Mouse (Mus musculus) heart, embryonic 11.5 days (tissue): ENCODE measurements at regions not wholly inside any gene's neighbourhood (a gene's known extent, or its start where the extent isn't known, plus 50 kb on each side); places are given as distances from the start of the nearest gene placed in this dataset.

Experiments used
- ATAC-seq: fragments of 200-750 bp; cut with Nextera tagmentation; replicated peaks from 2 replicates; pipeline ENCODE4 v1.8.0; 2017; ENCODE audit warnings: moderate library complexity; ENCODE audit not compliant: insufficient number of reproducible peaks, low FRiP score, low TSS enrichment
- H3K27ac ChIP-seq: fragments of 300-500 bp; sonication (generic); 2 replicates; pipeline ENCODE4 v1.5.1; 2014; ENCODE audit warnings: mild to moderate bottlenecking, low read depth, low read length
- H3K27me3 ChIP-seq: fragments of 300-500 bp; sonication (generic); 2 replicates; pipeline ENCODE4 v1.6.1; 2014; ENCODE audit warnings: mild to moderate bottlenecking, low read length, mixed read lengths; ENCODE audit not compliant: control insufficient read depth, insufficient read depth
- H3K36me3 ChIP-seq: fragments of 300-500 bp; sonication (generic); 2 replicates; pipeline ENCODE4 v1.6.1; 2014; ENCODE audit warnings: mild to moderate bottlenecking, low read length, moderate library complexity, mixed read lengths; ENCODE audit not compliant: control insufficient read depth, insufficient read depth
- H3K4me1 ChIP-seq: fragments of 300-500 bp; sonication (generic); 2 replicates; pipeline ENCODE4 v1.6.1; 2014; ENCODE audit warnings: low read length; ENCODE audit not compliant: control insufficient read depth, insufficient read depth
- H3K4me2 ChIP-seq: fragments of 300-500 bp; sonication (generic); 2 replicates; pipeline ENCODE4 v1.6.1; 2014; ENCODE audit warnings: mild to moderate bottlenecking, moderate library complexity
- H3K4me3 ChIP-seq: fragments of 300-500 bp; sonication (generic); 2 replicates; pipeline ENCODE4 v1.5.1; 2014; ENCODE audit warnings: low read depth, low read length
- H3K9ac ChIP-seq: fragments of 300-500 bp; sonication (generic); 2 replicates; pipeline ENCODE4 v1.6.1; 2014; ENCODE audit warnings: mild to moderate bottlenecking, low read depth, low read length, moderate library complexity
- H3K9me3 ChIP-seq: fragments of 300-500 bp; sonication (generic); replicated peaks from 2 replicates; pipeline ENCODE4 v1.6.1; 2016; ENCODE audit warnings: low read length; ENCODE audit not compliant: control insufficient read depth
- WGBS: fragments of 180-500 bp; shearing (Covaris S2); extraction: QIAGEN DNeasy Blood & Tissue Kit; methylation state at CpG from one replicate; pipeline ENCODE4 v1.1.7; 2014; ENCODE audit not compliant: insufficient replicate concordance; 5-methylcytosine and 5-hydroxymethylcytosine counted together

DNA sequence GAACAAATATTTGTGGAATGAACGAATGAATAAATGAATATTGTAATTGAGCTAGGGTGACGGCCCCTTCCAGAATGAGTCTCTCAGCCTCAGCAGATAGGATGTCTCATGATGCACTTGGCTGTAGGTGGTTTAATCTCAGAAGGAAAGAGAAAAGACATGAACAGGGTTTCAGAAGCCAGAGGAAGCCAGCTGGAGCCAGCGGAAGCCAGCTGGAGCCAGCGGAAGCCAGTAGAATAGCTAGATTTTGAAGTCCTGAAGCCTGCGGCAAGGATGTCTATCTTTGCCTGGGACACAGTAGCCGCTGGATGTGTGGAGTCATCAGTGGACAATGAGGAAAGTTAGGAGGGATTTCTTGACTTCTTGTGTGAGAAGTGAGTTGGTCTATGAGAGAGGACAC, 188.3 kb upstream of the Ppp2r3a start:
- Histone ChIP-seq H3K36me3 (no peaks in the 10 kb centered on the region), H3K4me3 (no peak overlapping the region), H3K27ac (no peak overlapping the region), H3K4me1 (no peaks in the 10 kb centered on the region), H3K9ac (no peak overlapping the region), H3K9me3 (no peaks in the 10 kb centered on the region), H3K27me3 (no peaks in the 10 kb centered on the region), H3K4me2 (no peak overlapping the region)
- 85% methylated on average over 6 of the region's 6 CpGs for WGBS
- ATAC-seq, result no peak

- Histone ChIP-seq H3K36me3 (no peaks in the 10 kb centered on the region), H3K9me3 (no peaks in the 10 kb centered on the region), H3K4me2 (no peak overlapping the region), H3K4me1 (no peaks in the 10 kb centered on the region), H3K27ac (no peak overlapping the region), H3K4me3 (no peak overlapping the region), H3K27me3 (no peaks in the 10 kb centered on the region), H3K9ac (no peak overlapping the region)
- WGBS, result 55% methylated on average over 12 of the region's 12 CpGs
- no peak for ATAC-seq
Observed at GRCm38 (mm10) chr9:101438564-101439180, 187.1 kb upstream of the Ppp2r3a start.

- Histone ChIP-seq H3K27me3 (no peaks in the 10 kb centered on the region), H3K4me1 (no peaks in the 10 kb centered on the region), H3K27ac (no peak overlapping the region), H3K4me3 (no peak overlapping the region), H3K4me2 (no peak overlapping the region), H3K36me3 (no peaks in the 10 kb centered on the region), H3K9ac (no peak overlapping the region), H3K9me3 (no peaks in the 10 kb centered on the region)
- no peak for ATAC-seq
- WGBS, result 74% methylated on average over 12 of the region's 12 CpGs
Observed at GRCm38 (mm10) chr9:101424974-101425670, 173.5 kb upstream of the Ppp2r3a start.

GRCm38 (mm10) chr9:101423041-101423440, 171.4 kb upstream of the Ppp2r3a start:
- Histone ChIP-seq H3K9ac (no peak overlapping the region), H3K4me2 (no peak overlapping the region), H3K27me3 (no peaks in the 10 kb centered on the region), H3K9me3 (no peaks in the 10 kb centered on the region), H3K4me3 (no peak overlapping the region), H3K4me1 (no peaks in the 10 kb centered on the region), H3K27ac (no peak overlapping the region), H3K36me3 (no peaks in the 10 kb centered on the region)
- WGBS, result 85% methylated on average over 5 of the region's 5 CpGs
- ATAC-seq, result no peak

GRCm38 (mm10) chr9:101422006-101422405, 170.4 kb upstream of the Ppp2r3a start:
- no peak for ATAC-seq
- Histone ChIP-seq H3K4me2 (no peak overlapping the region), H3K4me3 (no peak overlapping the region), H3K4me1 (no peaks in the 10 kb centered on the region), H3K36me3 (no peaks in the 10 kb centered on the region), H3K9me3 (no peaks in the 10 kb centered on the region), H3K27ac (no peak overlapping the region), H3K9ac (no peak overlapping the region), H3K27me3 (no peaks in the 10 kb centered on the region)
- 58% methylated on average over 11 of the region's 11 CpGs for WGBS

DNA sequence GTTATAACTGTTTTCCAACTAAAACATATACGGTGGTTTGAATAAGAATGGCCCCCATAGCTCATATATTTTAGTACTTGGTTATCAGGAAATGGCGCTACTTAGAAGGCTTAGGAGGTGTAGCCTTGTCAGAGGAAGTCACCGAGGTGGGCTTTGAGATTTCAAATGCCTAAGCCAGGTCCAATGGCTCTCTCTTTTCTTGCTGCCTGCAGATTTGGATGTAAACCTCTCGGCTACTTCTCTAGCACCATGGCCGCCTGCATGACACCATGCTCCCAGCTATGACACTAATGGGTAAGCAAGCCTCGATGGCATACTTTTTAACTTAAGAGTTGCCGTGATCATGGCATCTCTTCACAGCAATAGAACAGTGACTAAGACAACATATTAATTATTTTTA, 169.5 kb upstream of the Ppp2r3a start:
- Histone ChIP-seq H3K4me1 (no peaks in the 10 kb centered on the region), H3K27me3 (no peaks in the 10 kb centered on the region), H3K9ac (no peak overlapping the region), H3K9me3 (no peaks in the 10 kb centered on the region), H3K4me3 (no peak overlapping the region), H3K36me3 (no peaks in the 10 kb centered on the region), H3K4me2 (no peak overlapping the region), H3K27ac (no peak overlapping the region)
- 85% methylated on average over 7 of the region's 7 CpGs for WGBS
- no peak for ATAC-seq

DNA sequence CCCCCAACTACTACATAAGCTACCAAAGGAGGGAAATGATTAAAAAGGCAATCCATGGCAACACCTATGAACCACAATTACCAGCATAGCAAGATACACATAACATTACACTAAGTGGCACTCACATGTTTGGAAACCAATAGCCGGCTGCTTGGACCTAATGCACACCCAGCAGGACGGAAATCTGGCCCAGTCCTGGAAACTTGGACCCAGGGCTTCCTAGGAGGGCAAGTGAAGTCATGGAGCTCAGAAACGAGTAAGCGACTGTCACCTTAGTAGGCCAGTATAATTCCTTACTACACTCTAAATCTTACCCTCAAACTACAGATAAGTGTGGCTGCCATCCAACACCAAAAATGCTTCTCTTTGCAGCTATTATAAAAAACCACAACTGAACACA, 168.6 kb upstream of the Ppp2r3a start:
- no peaks in the 10 kb centered on the region for H3K27me3 ChIP-seq
- H3K9ac ChIP-seq, result no peak overlapping the region
- no peak overlapping the region for H3K4me3 ChIP-seq
- H3K4me1 ChIP-seq, result no peaks in the 10 kb centered on the region
- H3K9me3 ChIP-seq, result no peaks in the 10 kb centered on the region
- 86% methylated on average over 4 of the region's 4 CpGs for WGBS
- no peak overlapping the region for H3K4me2 ChIP-seq
- no peaks in the 10 kb centered on the region for H3K36me3 ChIP-seq
- H3K27ac ChIP-seq, result no peak overlapping the region
- no peak for ATAC-seq

- Histone ChIP-seq H3K9ac (no peak overlapping the region), H3K9me3 (no peaks in the 10 kb centered on the region), H3K36me3 (no peaks in the 10 kb centered on the region), H3K27me3 (no peaks in the 10 kb centered on the region), H3K4me3 (no peak overlapping the region), H3K27ac (no peak overlapping the region), H3K4me2 (no peak overlapping the region), H3K4me1 (no peaks in the 10 kb centered on the region)
- no peak for ATAC-seq
- 70% methylated on average over 2 of the region's 2 CpGs for WGBS
Observed at GRCm38 (mm10) chr9:101417660-101418059, 166.1 kb upstream of the Ppp2r3a start.

DNA sequence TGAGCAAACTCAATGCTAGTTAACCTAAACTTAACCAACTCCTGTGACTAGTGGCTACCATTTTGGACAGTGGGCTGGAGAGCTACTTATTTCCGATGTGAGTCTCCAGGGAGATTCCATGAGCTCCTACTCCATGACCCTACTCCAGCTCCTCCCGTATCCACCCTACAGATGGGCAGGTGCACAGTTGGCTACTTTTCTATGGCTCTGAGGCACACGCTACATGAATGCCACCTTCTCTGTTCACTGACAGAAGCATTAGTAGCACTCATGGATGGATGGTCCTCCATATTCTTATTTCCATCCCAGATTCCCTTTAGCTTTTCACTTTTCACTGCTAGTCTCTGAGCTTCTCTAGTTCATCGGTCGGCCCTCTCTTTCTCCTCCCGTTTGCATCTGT, 164.7 kb upstream of the Ppp2r3a start:
- Histone ChIP-seq H3K4me2 (no peak overlapping the region), H3K9ac (no peak overlapping the region), H3K27ac (no peak overlapping the region), H3K36me3 (no peaks in the 10 kb centered on the region), H3K4me3 (no peak overlapping the region), H3K27me3 (no peaks in the 10 kb centered on the region), H3K4me1 (no peaks in the 10 kb centered on the region), H3K9me3 (no peaks in the 10 kb centered on the region)
- 88% methylated on average over 6 of the region's 6 CpGs for WGBS
- ATAC-seq, result no peak
